Mouse (Mus musculus): Measurements from ENCODE around the gene Dcun1d1.

The Dcun1d1 gene

GRCm38 (mm10) chr3:35937345-35937744 lies at the start of gene Dcun1d1:
Gene Dcun1d1, minus strand, starts transcription at chr3:35937445.
- DNase-seq (ENCODE audit: low spot score in 2 of 2): no peak

- no peak for DNase-seq (ENCODE audit: low spot score in 2 of 2)
These were observed 49.0 kb upstream of the Dcun1d1 start for GRCm38 (mm10) chr3:35986266-35986665.

GRCm38 (mm10) chr3:35973551-35973950 lies 36.3 kb upstream of the Dcun1d1 start:
- DNase-seq (ENCODE audit: low spot score in 2 of 2): peak in 1 of 2 experiments; percentile 13

DNA sequence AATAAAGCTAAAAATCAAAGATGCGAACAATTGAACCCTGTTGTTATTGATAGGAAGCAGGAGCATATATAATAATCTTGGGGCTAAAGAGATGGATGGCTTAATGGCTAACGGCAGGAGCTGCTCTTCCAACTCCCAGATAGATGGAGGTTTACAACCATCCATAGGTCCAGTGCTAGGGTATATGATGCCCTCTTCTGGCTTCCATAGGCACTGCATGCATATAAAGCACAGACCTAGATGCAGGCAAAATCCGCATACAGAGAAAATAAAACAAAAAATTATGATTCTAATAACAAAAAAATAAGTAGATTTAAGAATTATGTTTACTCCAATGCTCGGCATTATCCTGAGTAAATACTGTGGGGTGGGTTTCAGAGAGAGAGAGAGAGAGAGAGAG lies 35.7 kb upstream of the Dcun1d1 start:
- DNase-seq (ENCODE audit: low spot score in 2 of 2): peak in 1 of 2 experiments; percentile 15

- DNase-seq (ENCODE audit: low spot score in 2 of 2): no peak
These were observed 33.9 kb upstream of the Dcun1d1 start for GRCm38 (mm10) chr3:35971149-35971548.

DNA sequence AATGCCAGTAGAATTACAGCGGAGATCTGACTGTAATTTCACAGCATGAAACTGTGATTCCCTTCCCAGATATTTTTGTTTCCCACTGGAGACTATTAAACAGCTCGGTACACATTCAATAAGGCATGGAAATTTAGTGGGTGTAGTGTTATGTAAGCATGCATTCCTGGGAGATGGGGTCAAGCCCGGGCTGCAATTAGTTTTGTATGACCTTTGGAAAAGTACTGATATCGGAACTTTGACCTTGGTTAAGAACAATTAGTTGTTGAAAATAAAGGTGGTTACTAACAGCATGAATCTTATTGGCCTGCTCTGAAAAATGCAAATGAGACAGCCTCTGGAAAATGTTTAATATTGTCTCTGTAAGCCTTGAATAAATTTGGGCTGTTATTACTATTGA lies 33.2 kb upstream of the Dcun1d1 start:
- DNase-seq (ENCODE audit: low spot score in 2 of 2): no peak

GRCm38 (mm10) chr3:35967366-35967921 lies 30.2 kb upstream of the Dcun1d1 start:
- DNase-seq (ENCODE audit: low spot score in 2 of 2): no peak

DNA sequence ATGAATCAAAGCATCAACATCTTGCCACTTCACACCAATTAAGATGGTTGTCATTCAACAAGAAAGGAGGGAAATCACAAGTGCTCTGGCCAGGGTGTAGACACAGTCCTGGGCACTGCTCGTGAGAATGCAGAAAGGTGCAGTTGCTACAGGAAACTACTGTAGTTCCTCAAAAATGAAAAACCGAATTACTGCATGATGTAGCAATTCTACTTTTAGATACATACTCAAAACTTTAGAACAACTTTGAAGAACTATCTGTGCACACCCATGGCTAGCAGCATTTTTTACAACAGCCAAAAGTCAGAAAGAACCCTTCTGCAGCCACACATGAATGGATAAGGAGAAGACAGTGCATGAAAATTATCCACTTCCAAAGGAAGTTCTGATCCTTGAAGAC lies 29.2 kb upstream of the Dcun1d1 start:
- no peak for DNase-seq (ENCODE audit: low spot score in 2 of 2)

- no peak for DNase-seq (ENCODE audit: low spot score in 2 of 2)
These were observed 27.7 kb upstream of the Dcun1d1 start for GRCm38 (mm10) chr3:35964928-35965327.

DNA sequence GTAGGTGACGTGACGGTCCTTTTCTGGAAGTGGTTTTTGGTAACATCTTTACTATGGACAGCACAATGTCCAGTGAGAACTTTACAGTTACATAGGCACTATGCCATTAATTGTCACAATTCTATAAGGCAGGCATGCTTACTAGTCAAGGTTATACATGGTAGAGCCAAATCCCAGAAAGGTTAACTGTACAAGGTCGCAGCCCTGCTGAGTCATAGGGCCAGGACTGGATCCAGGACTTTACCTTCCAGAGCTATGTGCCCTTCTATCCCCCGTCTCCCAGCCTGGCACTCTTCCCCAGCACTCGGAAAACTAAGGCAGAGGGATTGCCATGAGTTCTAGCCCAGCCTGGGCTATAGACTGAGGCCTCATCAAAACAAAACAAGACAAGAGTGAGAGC lies 26.7 kb upstream of the Dcun1d1 start:
- DNase-seq (ENCODE audit: low spot score in 2 of 2): no peak

- DNase-seq (ENCODE audit: low spot score in 2 of 2): no peak
These were observed 26.2 kb upstream of the Dcun1d1 start for GRCm38 (mm10) chr3:35963401-35963800.

- DNase-seq (ENCODE audit: low spot score in 2 of 2): no peak
These were observed 25.7 kb upstream of the Dcun1d1 start for GRCm38 (mm10) chr3:35962967-35963366.

DNA sequence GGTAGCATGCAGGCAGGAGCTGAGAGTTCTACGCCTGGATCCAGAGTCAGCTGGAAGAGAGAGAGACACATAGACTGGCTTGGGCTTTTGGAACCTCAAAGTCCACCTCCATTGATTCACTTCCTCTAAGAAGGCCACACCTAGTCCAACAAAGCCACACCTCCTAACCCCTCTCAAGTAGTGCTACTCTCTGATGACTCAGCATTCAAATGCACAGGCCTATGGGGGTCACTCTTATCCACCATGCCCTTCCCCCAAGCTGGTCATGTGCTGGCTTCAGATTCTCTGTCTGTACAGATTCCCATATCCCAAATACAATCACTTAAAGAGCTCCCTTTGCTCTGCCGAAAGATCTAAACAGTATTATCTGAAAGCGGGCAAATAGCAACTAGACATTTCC lies 20.0 kb upstream of the Dcun1d1 start:
- no peak for DNase-seq (ENCODE audit: low spot score in 2 of 2)

- no peak for DNase-seq (ENCODE audit: low spot score in 2 of 2)
These were observed 17.8 kb upstream of the Dcun1d1 start for GRCm38 (mm10) chr3:35954901-35955575.

- DNase-seq (ENCODE audit: low spot score in 2 of 2): no peak
These were observed 16.6 kb upstream of the Dcun1d1 start for GRCm38 (mm10) chr3:35953816-35954215.

GRCm38 (mm10) chr3:35953184-35953583 lies 15.9 kb upstream of the Dcun1d1 start:
- DNase-seq (ENCODE audit: low spot score in 2 of 2): no peak

DNA sequence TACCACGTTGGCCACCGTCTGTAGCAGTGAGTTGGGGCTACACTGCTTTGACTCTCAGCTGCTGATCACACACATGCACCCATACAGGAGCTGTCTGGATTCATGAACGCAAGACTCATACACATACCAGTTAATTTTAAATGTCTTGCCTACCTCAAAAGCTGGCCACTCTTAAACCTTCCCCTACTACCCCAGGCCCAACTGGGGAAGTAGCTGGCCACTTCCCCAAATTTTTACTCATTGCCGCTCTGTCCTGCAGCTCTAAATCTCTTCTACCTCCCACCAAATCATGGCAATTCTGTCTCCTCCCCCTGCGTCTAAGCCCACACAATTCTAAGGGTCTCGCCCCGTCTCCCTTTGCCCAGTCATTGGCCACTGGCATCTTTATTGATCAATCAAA lies 11.0 kb upstream of the Dcun1d1 start:
- DNase-seq (ENCODE audit: low spot score in 2 of 2): no peak

DNA sequence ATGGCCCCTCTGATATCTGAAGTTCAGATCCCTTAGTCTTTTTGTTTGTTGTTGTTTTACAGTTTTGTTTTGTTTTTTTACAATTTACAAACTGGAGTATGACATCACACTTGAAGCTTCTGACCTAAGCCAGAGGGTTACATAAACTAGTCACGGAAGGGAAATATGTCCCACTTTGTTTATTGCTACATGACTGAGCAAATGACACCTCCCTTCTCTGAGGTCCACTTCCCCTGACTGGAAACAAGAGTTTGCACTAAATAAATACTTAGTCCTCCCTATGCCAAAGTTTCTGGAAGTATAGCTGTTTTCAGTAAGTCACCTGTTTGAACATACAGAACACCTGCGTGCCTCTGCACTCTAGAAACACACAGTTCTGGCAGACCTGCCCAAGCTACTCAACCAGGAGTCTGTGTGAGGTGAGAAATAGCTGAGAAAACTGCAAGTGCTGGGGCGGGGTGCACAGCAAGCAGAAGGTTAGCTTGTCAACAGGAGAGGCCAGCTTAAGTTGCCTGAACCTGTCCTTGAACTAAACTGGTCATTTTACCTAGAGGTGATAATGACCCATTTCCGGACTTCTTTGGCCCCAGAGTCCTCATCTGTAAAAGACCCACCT lies 3.4 kb upstream of the Dcun1d1 start:
- DNase-seq (ENCODE audit: low spot score in 2 of 2): no peak

GRCm38 (mm10) chr3:35940047-35940446 lies 2.8 kb upstream of the Dcun1d1 start:
- no peak for DNase-seq (ENCODE audit: low spot score in 2 of 2)

DNA sequence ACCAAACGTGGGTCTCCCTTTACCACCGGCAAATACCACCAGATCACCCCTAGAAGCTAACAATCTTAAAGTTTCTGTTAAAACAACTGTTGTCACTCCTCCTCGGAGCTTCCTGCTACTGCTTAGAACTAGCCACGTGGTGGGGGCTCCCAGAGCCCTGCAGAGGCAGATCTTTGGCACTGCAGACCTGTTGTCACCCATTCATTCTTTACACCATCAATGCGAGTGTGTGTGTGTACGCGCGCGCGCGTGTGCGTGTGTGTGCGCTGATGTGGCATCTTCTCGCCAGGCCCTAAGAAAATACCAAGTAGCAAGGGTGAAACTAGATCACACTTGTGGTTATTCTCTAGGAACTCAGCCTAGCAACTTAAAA lies 3.9 kb downstream of the Dcun1d1 start:
- peak in 1 of 2 experiments; percentile 15 for DNase-seq (ENCODE audit: low spot score in 2 of 2)

DNA sequence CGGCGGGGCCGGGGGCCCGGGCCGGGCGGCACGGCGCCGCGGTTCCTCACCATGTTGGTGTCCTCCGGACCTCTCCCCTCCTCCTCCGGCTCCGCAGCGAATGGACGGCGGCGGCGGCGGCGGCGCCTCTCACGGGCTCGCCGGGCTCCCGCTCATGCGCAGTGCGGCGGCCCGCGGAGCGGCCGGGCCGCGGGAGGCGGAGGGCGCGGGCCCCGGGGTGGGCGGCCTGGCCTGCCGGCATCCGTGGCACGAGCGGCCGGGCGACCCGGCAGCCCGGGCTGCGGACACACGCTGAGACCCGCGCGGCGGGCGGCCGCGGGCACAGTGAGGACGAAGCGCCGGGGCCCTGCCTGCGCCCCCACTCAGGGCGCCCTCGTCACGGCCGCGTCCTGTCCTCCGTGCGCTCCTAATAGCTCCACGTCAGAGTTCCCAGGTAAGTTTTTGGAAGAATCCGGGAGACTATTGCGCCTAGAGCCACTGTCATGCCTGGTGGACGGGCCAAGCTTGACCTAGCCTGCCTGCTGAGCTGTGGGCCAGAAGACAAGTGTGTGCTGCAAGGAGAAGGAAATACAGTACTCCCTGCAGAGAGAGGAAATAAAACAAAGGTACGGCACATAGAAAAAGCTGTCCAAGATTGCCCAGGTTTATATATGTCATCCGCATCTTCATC lies 4.4 kb downstream of the Dcun1d1 start:
- DNase-seq (ENCODE audit: low spot score in 2 of 2): peak; percentile 54 to 79

DNA sequence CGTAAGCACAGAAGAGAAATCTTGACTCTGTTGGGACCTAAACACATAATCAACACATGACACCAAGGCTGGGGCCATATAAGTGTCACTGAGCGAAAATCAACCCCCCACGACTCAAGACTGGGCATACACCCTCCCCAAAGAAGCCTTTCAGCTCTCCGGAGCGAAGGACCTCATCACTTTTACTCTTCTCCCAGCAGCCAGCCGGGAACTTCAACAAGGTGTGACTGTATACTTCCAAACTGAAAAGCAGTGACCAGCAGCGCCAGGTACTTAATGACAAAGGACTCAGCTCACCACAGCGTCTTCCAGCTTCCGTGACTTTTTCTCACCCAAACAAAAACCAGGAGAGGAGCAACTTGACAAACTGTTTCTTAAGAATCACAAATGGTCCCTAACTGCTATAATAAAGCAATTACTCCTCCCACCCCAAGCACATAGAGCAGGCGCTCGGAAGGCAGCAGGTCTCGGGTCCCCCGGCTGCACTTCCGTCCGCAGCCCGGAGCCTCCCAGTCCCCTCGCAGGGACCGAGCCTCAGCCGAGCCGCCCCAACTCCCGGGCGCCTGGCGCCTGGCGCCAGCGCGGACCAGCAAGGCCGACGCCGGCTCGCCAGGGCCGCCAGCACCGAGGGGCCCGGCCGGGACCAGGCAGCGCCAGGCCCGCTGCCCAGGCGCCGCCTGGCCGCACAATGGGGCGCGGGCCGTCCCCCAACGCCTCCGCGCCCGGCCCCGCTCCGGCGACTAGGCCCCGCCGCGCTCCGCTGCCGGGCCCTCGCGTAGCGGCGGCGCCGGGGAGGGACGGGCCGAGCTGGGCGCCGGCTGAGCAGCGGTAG lies 5.1 kb downstream of the Dcun1d1 start:
- DNase-seq (ENCODE audit: low spot score in 2 of 2): peak in 1 of 2 experiments; percentile 32
